Mouse (Mus musculus) heart, embryonic 11.5 days (tissue): ENCODE results near the gene Osbpl7. TPM values are rescaled to one million over a fixed set of nuclear protein-coding genes. Genes with fewer than 3 reads are reported as not detected.

Experiments used
- ATAC-seq: fragments of 200-750 bp; cut with Nextera tagmentation; replicated peaks from 2 replicates; pipeline ENCODE4 v1.8.0; 2017; ENCODE audit warnings: moderate library complexity; ENCODE audit not compliant: insufficient number of reproducible peaks, low FRiP score, low TSS enrichment
- H3K27ac ChIP-seq: fragments of 300-500 bp; sonication (generic); 2 replicates; pipeline ENCODE4 v1.5.1; 2014; ENCODE audit warnings: mild to moderate bottlenecking, low read depth, low read length
- H3K27me3 ChIP-seq: fragments of 300-500 bp; sonication (generic); 2 replicates; pipeline ENCODE4 v1.6.1; 2014; ENCODE audit warnings: mild to moderate bottlenecking, low read length, mixed read lengths; ENCODE audit not compliant: control insufficient read depth, insufficient read depth
- H3K36me3 ChIP-seq: fragments of 300-500 bp; sonication (generic); 2 replicates; pipeline ENCODE4 v1.6.1; 2014; ENCODE audit warnings: mild to moderate bottlenecking, low read length, moderate library complexity, mixed read lengths; ENCODE audit not compliant: control insufficient read depth, insufficient read depth
- H3K4me1 ChIP-seq: fragments of 300-500 bp; sonication (generic); 2 replicates; pipeline ENCODE4 v1.6.1; 2014; ENCODE audit warnings: low read length; ENCODE audit not compliant: control insufficient read depth, insufficient read depth
- H3K4me2 ChIP-seq: fragments of 300-500 bp; sonication (generic); 2 replicates; pipeline ENCODE4 v1.6.1; 2014; ENCODE audit warnings: mild to moderate bottlenecking, moderate library complexity
- H3K4me3 ChIP-seq: fragments of 300-500 bp; sonication (generic); 2 replicates; pipeline ENCODE4 v1.5.1; 2014; ENCODE audit warnings: low read depth, low read length
- H3K9ac ChIP-seq: fragments of 300-500 bp; sonication (generic); 2 replicates; pipeline ENCODE4 v1.6.1; 2014; ENCODE audit warnings: mild to moderate bottlenecking, low read depth, low read length, moderate library complexity
- H3K9me3 ChIP-seq: fragments of 300-500 bp; sonication (generic); replicated peaks from 2 replicates; pipeline ENCODE4 v1.6.1; 2016; ENCODE audit warnings: low read length; ENCODE audit not compliant: control insufficient read depth
- WGBS: fragments of 180-500 bp; shearing (Covaris S2); extraction: QIAGEN DNeasy Blood & Tissue Kit; methylation state at CpG from one replicate; pipeline ENCODE4 v1.1.7; 2014; ENCODE audit not compliant: insufficient replicate concordance; 5-methylcytosine and 5-hydroxymethylcytosine counted together
- polyA plus RNA-seq: library from polyadenylated mRNA; unstranded; fragments of >200 nt; fragmentation: Nextera tagmentation; extraction: Ambion mirVana; gene quantifications from 2 replicates; pipeline ENCODE4 v1.2.1, GENCODE M21; 2014

Osbpl7 gene
- 3.9 and 4.1 TPM in 2 replicates for polyA plus RNA-seq

GRCm38 (mm10) chr11:97050216-97050943 is at the start of gene Osbpl7:
Gene Osbpl7 (plus strand): TSS chr11:97050628.
- H3K4me2 ChIP-seq = peak within 1 kb of the TSS; percentile 95
- peak; percentile 65; the same call in 1 of the 2 replicates for ATAC-seq
- H3K27ac ChIP-seq = no peak within 1 kb of the TSS
- no peaks in the 10 kb centered on the region for H3K27me3 ChIP-seq
- H3K4me3 ChIP-seq = peak within 1 kb of the TSS; percentile 70
- H3K4me1 ChIP-seq = peaks cover 14% of the 10 kb centered on the region
- peaks cover 8% of the 10 kb centered on the region for H3K36me3 ChIP-seq
- 7% methylated on average over 18 of the region's 18 CpGs for WGBS
- peak within 1 kb of the TSS; percentile 80 for H3K9ac ChIP-seq
- H3K9me3 ChIP-seq = no peaks in the 10 kb centered on the region

GRCm38 (mm10) chr11:97003170-97003569 is 47.3 kb upstream of the Osbpl7 start:
- Histone ChIP-seq H3K9ac (no peak overlapping the region), H3K4me3 (no peak overlapping the region), H3K4me1 (no peaks in the 10 kb centered on the region), H3K4me2 (no peak overlapping the region), H3K27me3 (peaks cover 42% of the 10 kb centered on the region), H3K36me3 (no peaks in the 10 kb centered on the region), H3K9me3 (no peaks in the 10 kb centered on the region), H3K27ac (no peak overlapping the region)
- no peak for ATAC-seq
- 36% methylated on average over 5 of the region's 5 CpGs for whole genome bisulfite sequencing

GRCm38 (mm10) chr11:97007093-97007794 is 43.2 kb upstream of the Osbpl7 start:
- Histone ChIP-seq H3K36me3 (no peaks in the 10 kb centered on the region), H3K4me2 (no peak overlapping the region), H3K27ac (no peak overlapping the region), H3K4me1 (no peaks in the 10 kb centered on the region), H3K27me3 (peaks cover 55% of the 10 kb centered on the region), H3K4me3 (no peak overlapping the region), H3K9me3 (no peaks in the 10 kb centered on the region), H3K9ac (no peak overlapping the region)
- 50% methylated on average over 9 of the region's 9 CpGs for WGBS
- no peak for ATAC-seq

GRCm38 (mm10) chr11:97009198-97009790 is 41.1 kb upstream of the Osbpl7 start:
- 25% methylated on average over 8 of the region's 8 CpGs for WGBS
- Histone ChIP-seq H3K4me2 (no peak overlapping the region), H3K36me3 (no peaks in the 10 kb centered on the region), H3K9me3 (no peaks in the 10 kb centered on the region), H3K4me1 (no peaks in the 10 kb centered on the region), H3K9ac (no peak overlapping the region), H3K27ac (no peak overlapping the region), H3K27me3 (peaks cover 50% of the 10 kb centered on the region), H3K4me3 (no peak overlapping the region)
- ATAC-seq = no peak

- H3K27ac ChIP-seq = no peak within 1 kb of the TSS
- no peak within 1 kb of the TSS for H3K4me3 ChIP-seq
- H3K27me3 ChIP-seq = peaks cover 73% of the 10 kb centered on the region
- ATAC-seq = no peak
- H3K9ac ChIP-seq = no peak within 1 kb of the TSS
- no peaks in the 10 kb centered on the region for H3K36me3 ChIP-seq
- 23% methylated on average over 8 of the region's 8 CpGs for WGBS
- H3K4me2 ChIP-seq = no peak within 1 kb of the TSS
- H3K9me3 ChIP-seq = no peaks in the 10 kb centered on the region
- H3K4me1 ChIP-seq = no peaks in the 10 kb centered on the region
These were observed 37.2 kb upstream of the Osbpl7 start, which contains the start of gene Sp6 for GRCm38 (mm10) chr11:97013121-97013670. Gene Sp6 (plus strand): TSS chr11:97013394.

- Histone ChIP-seq H3K9ac (no peak overlapping the region), H3K4me3 (peak overlapping the region; percentile 42), H3K4me2 (peak overlapping the region; percentile 63), H3K27me3 (peaks cover 80% of the 10 kb centered on the region), H3K9me3 (no peaks in the 10 kb centered on the region), H3K27ac (no peak overlapping the region), H3K4me1 (peaks cover 21% of the 10 kb centered on the region), H3K36me3 (no peaks in the 10 kb centered on the region)
- ATAC-seq = no peak
- whole genome bisulfite sequencing = under 1% methylated on average over 36 of the region's 36 CpGs
These were observed 32.5 kb upstream of the Osbpl7 start for GRCm38 (mm10) chr11:97017696-97018582.

- Histone ChIP-seq H3K4me1 (peaks cover 21% of the 10 kb centered on the region), H3K27ac (no peak overlapping the region), H3K9me3 (no peaks in the 10 kb centered on the region), H3K4me3 (peak overlapping the region; percentile 42), H3K36me3 (no peaks in the 10 kb centered on the region), H3K4me2 (peak overlapping the region; percentile 63), H3K9ac (0 out of 2 replicates have a peak overlapping the region, but pooled peaks have one; percentile 22), H3K27me3 (peaks cover 89% of the 10 kb centered on the region)
- whole genome bisulfite sequencing = 2% methylated on average over 54 of the region's 68 CpGs
- ATAC-seq = no peak
These were observed 31.7 kb upstream of the Osbpl7 start for GRCm38 (mm10) chr11:97018583-97019344.
